Mouse (Mus musculus) heart, adult 2 months (tissue): ENCODE data around the gene Tcf7l2.
A peak's percentile ranks its signal among the peaks of the same experiment; 100 is the strongest.

Source experiments
- CTCF ChIP-seq: fragments of 200-600 bp; IDR thresholded peaks from 2 replicates; pipeline ENCODE4 v1.8.1; 2022; ENCODE audit warnings: antibody characterized with exemption, mild to moderate bottlenecking, moderate library complexity
- POLR2A ChIP-seq: fragments of 200-500 bp; IDR thresholded peaks from 2 replicates; pipeline ENCODE4 v1.6.1; 2011; ENCODE audit warnings: mild to moderate bottlenecking, low read depth, low read length, control low read depth; ENCODE audit not compliant: insufficient read depth

GRCm38 (mm10) chr19:55744576-55745191 is 3.1 kb downstream of the Tcf7l2 start:
- peak; percentile 39 for TF ChIP-seq CTCF
- TF ChIP-seq POLR2A, result no peak
